Mouse (Mus musculus) intestine, embryonic 16.5 days (tissue): Measurements from ENCODE around the gene Gm10031. TPM values are rescaled to one million over a fixed set of nuclear protein-coding genes. Genes with fewer than 3 reads are reported as not detected.
A peak's percentile ranks its signal among the peaks of the same experiment; 100 is the strongest.
"Not testable (repeated sequence)": the region's sequence is repeated elsewhere in the genome, so short reads cannot be mapped to it uniquely, and the experiment has no call there.

Experiments used
- ATAC-seq: fragments of 200-750 bp; cut with Nextera tagmentation; 2 replicates; pipeline ENCODE4 v1.8.0; 2017; ENCODE audit warnings: moderate TSS enrichment, moderate library complexity
- H3K27ac ChIP-seq: fragments of 300-500 bp; sonication (generic); 2 replicates; pipeline ENCODE4 v1.5.1; 2014; ENCODE audit warnings: mild to moderate bottlenecking, low read length
- H3K27me3 ChIP-seq: fragments of 300-500 bp; sonication (generic); replicated peaks from 2 replicates; pipeline ENCODE4 v1.6.1; 2014; ENCODE audit warnings: low read length, control low read depth, mixed read lengths; ENCODE audit not compliant: control insufficient read depth, insufficient read depth
- H3K36me3 ChIP-seq: fragments of 300-500 bp; sonication (generic); 2 replicates; pipeline ENCODE4 v1.6.1; 2014; ENCODE audit warnings: low read length, control low read depth; ENCODE audit not compliant: control insufficient read depth, insufficient read depth
- H3K4me1 ChIP-seq: fragments of 300-500 bp; sonication (generic); 2 replicates; pipeline ENCODE4 v1.6.1; 2014; ENCODE audit warnings: low read length, control low read depth, mixed read lengths; ENCODE audit not compliant: control insufficient read depth, insufficient read depth
- H3K4me2 ChIP-seq: fragments of 300-500 bp; sonication (generic); 2 replicates; pipeline ENCODE4 v1.6.1; 2014; ENCODE audit warnings: low read depth, low read length, control low read depth
- H3K4me3 ChIP-seq: fragments of 300-500 bp; sonication (generic); 2 replicates; pipeline ENCODE4 v1.5.1; 2014; ENCODE audit warnings: mild to moderate bottlenecking, low read length
- H3K9ac ChIP-seq: fragments of 300-500 bp; sonication (generic); 2 replicates; pipeline ENCODE4 v1.6.1; 2014; ENCODE audit warnings: low read depth, low read length
- H3K9me3 ChIP-seq: fragments of 300-500 bp; sonication (generic); 2 replicates; pipeline ENCODE4 v1.6.1; 2016; ENCODE audit warnings: low read length, control low read depth; ENCODE audit not compliant: control insufficient read depth
- WGBS: fragments of 180-500 bp; shearing (Covaris S2); extraction: QIAGEN DNeasy Blood & Tissue Kit; methylation state at CpG from one replicate; pipeline ENCODE4 v1.1.7; 2014; 5-methylcytosine and 5-hydroxymethylcytosine counted together
- polyA plus RNA-seq: library from polyadenylated mRNA; unstranded; fragments of >200 nt; fragmentation: Nextera tagmentation; extraction: Ambion mirVana; gene quantifications from 2 replicates; pipeline ENCODE4 v1.2.1, GENCODE M21; 2015

The Gm10031 gene
- polyA plus RNA-seq, 1 experiment from 2014 or later: 0.48 TPM

DNA sequence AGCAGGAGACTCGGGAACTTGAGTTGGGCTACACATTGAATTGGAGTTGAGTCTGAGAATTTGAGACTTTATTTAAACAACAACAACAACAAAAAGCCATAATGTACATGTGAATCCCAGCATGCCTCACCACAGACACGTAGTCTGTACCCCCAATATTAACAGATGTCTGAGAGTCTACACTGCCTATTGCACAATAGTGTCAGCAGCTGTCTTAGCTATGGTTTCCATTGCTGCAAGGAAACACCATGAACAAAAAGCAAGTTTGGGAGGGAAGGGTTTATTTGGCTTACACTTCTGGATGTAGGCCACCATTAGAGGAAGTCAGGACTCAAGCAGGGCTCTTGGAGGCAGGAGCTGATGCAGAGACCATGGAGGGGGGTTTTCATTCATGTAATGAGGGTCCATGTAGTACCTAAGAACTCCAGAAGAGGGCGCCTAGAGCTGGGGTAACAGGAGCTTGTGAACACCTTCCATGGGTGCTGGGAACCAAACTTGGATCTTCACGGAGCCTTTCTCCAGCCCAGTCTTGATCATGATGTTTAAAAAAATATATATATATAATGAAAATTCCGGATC lies 18.8 kb upstream of the Gm10031 start:
- WGBS: 74% methylated on average over 5 of the region's 5 CpGs
- H3K9me3 ChIP-seq: no peaks in the 10 kb centered on the region
- H3K4me1 ChIP-seq: no peaks in the 10 kb centered on the region
- no peak for ATAC-seq
- H3K4me3 ChIP-seq: no peak overlapping the region
- no peaks in the 10 kb centered on the region for H3K27me3 ChIP-seq
- H3K36me3 ChIP-seq: no peaks in the 10 kb centered on the region
- H3K27ac ChIP-seq: no peak overlapping the region
- no peak overlapping the region for H3K9ac ChIP-seq
- H3K4me2 ChIP-seq: no peak overlapping the region

DNA sequence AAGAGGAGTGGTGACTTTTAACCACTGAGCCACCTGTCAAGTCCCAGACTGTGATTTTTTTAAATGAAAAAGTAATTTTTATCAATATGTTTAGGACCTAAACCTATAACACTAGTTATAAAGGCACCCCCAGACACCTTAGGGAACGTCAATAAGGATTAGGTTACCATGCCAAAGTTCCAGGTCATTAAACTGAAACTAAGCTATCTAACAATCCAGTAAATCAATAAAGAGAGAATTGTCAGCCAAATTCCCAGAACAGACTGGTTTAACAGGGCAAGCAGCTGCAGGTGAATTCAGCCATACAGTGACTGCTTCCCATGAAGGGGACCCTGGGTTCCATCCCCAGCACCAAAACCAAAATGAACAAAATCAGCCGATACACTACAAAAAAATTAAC lies 17.9 kb upstream of the Gm10031 start:
- H3K4me3 ChIP-seq: no peak overlapping the region
- no peak for ATAC-seq
- H3K9me3 ChIP-seq: no peaks in the 10 kb centered on the region
- WGBS: 80% methylated on average over 2 of the region's 2 CpGs
- no peak overlapping the region for H3K4me2 ChIP-seq
- H3K27ac ChIP-seq: no peak overlapping the region
- H3K36me3 ChIP-seq: no peaks in the 10 kb centered on the region
- H3K9ac ChIP-seq: no peak overlapping the region
- no peaks in the 10 kb centered on the region for H3K27me3 ChIP-seq
- no peaks in the 10 kb centered on the region for H3K4me1 ChIP-seq

DNA sequence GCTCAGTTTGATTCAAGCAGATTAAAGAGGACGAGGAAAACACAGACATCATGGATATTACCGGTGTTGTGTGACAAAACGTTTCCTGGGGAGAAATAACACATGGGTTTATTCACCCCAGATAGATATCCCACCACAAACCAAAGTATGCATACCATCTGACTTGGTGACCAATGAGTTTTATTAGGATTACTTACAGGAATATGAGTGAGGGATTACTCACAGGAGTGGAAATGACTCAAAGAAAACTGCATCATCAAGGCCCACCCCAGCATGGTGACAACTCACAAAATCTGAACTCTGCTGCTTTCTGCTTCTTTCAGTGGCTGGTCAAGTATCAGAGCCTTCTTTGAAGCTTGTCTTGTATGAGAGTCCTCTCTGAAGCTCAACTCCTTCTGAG lies 16.1 kb upstream of the Gm10031 start:
- Histone ChIP-seq H3K36me3 (no peaks in the 10 kb centered on the region), H3K4me3 (no peak overlapping the region), H3K27ac (no peak overlapping the region), H3K9me3 (no peaks in the 10 kb centered on the region), H3K27me3 (no peaks in the 10 kb centered on the region), H3K4me1 (no peaks in the 10 kb centered on the region), H3K4me2 (no peak overlapping the region), H3K9ac (no peak overlapping the region)
- 85% methylated on average over 3 of the region's 3 CpGs for WGBS
- ATAC-seq: no peak

DNA sequence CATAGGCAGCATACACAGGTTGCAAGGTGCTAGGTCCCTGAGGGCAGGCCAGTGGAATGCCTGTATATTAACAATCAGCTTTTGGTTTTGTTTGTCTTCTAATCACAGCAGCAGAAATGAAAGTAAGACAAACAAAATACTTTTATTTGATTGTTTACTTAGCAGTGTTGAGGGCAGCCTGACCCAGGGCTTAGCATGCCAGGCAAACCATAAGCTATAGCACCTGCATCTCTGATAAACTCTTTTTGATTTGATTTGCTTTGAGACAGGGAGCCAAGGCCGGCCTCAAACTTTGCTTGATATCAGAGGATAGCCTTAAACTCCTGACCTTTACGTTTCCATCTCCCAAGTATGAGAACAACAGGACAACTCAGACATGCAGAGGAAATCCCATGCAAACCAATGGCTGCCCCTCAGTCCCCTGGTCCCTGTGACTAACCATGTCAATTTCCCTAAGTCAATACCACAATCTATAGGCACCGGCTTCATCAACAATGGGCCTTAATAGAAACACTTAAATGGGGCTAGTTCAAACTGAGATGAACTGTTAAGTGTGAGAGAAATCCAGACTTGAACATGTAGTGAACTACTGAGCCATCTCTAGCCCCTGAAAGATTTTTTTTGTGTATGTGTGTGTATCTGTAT lies 3.6 kb upstream of the Gm10031 start:
- no peak overlapping the region for H3K9ac ChIP-seq

DNA sequence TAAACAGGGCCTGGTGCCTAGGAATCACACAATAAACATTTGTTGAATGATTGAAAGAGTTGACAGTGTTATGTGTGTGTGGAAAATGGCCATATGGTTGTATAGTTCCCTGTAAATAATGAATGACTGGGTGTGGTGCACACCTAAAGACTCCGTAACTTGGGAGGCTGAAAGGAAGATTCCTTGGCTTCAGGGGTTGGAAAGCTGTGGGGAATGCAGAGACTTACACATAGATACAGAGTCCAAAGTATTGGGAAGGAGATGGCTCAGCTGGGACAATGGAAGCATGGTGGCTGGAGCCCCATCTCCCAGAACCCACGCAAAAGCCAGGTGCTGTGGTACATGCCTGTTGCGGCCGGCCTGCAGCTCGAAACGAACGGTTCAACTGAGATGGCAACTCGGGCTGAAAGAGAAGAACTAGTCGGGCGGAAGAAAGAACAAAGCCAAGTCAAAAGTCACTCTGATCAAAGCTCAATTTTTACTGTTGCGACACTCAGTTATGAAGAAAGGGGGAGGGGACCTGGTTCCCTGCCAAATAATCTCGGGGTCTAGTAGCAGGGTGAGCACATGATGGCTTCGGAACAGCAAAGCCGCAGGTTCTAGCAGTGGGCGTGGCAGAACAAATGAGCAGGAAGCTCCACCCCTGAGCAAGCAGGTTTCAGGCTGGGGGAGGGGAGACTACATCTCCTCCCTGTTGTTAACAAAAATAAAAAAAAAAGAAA lies 1.9 kb upstream of the Gm10031 start:
- Histone ChIP-seq H3K36me3 (no peaks in the 10 kb centered on the region), H3K9ac (peak overlapping the region; percentile 46; the same call in 1 of the 2 replicates), H3K27me3 (no peaks in the 10 kb centered on the region), H3K27ac (peak overlapping the region; percentile 78), H3K4me3 (0 out of 2 replicates have a peak overlapping the region, but pooled peaks have one; percentile 5), H3K9me3 (no peaks in the 10 kb centered on the region), H3K4me2 (peak overlapping the region; percentile 40), H3K4me1 (no peaks in the 10 kb centered on the region)
- WGBS: 54% methylated on average over 15 of the region's 15 CpGs
- peak; percentile 85 for ATAC-seq

More for the DNA sequence above, 3.6 kb upstream of the Gm10031 start:
- no peak overlapping the region for H3K27ac ChIP-seq
- no peaks in the 10 kb centered on the region for H3K9me3 ChIP-seq
- no peak overlapping the region for H3K4me2 ChIP-seq
- H3K4me3 ChIP-seq: no peak overlapping the region
- no peak for ATAC-seq
- H3K27me3 ChIP-seq: no peaks in the 10 kb centered on the region
- H3K36me3 ChIP-seq: no peaks in the 10 kb centered on the region
- no peaks in the 10 kb centered on the region for H3K4me1 ChIP-seq
- 61% methylated on average over 3 of the region's 3 CpGs for WGBS

DNA sequence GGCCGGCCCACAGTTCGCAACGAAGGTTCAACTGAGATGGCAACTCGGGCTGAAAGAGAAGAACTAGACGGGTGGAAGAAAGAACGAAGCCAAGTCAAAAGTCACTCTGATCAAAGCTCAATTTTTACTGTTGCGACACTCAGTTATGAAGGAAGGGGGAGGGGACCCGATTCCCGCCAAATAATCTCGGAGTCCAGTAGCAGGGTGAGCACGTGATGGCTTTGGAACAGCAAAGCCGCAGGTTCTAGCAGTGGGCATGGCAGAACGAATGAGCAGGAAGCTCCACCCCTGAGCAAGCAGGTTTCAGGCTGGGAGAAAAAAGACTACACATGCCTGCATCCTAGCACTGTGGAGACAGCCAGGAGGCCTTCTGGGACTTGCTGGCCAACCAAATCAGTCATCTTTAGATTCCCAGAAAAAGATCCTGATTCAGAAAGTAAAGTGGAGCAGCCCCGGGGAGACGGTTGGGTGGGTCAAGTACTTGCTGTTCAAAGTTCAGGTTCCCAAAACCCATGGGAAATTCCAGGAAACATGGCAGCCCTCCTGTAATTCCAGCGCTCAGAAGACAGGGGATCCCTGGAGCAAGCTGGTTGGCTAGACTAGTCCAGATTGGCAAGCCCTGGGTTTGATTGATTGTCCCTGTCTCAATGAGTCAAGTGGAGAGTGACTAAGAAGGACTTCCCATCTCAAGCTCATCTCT lies 8.8 kb downstream of the Gm10031 start:
- H3K36me3 ChIP-seq, H3K9me3 ChIP-seq, H3K27me3 ChIP-seq, H3K27ac ChIP-seq, H3K9ac ChIP-seq, H3K4me1 ChIP-seq, H3K4me2 ChIP-seq, H3K4me3 ChIP-seq, ATAC-seq: not testable (repeated sequence)
- 84% methylated on average over 16 of the region's 16 CpGs for WGBS

DNA sequence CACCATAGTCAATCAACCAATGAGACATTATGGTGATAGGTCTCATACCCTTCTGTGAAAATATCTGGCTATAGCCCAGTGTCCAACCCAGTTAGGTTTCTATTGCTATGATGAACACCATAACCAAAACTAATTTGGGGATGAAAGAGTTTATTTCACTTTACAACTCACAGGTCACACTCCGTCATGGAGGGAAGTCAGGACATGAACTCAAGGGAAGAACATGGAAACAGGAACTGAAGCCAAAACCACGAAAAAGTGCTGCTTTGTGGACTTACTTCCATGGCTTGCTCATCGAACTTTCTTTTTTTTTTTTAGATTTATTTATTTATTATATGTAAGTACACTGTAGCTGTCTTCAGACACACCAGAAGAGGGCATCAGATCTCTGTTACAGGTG lies 9.7 kb downstream of the Gm10031 start:
- no peaks in the 10 kb centered on the region for H3K27me3 ChIP-seq
- no peaks in the 10 kb centered on the region for H3K9me3 ChIP-seq
- H3K4me2 ChIP-seq: no peak overlapping the region
- no peaks in the 10 kb centered on the region for H3K36me3 ChIP-seq
- no peak overlapping the region for H3K4me3 ChIP-seq
- no peak overlapping the region for H3K27ac ChIP-seq
- no peaks in the 10 kb centered on the region for H3K4me1 ChIP-seq
- ATAC-seq: no peak
- whole genome bisulfite sequencing: 87% methylated on average over 3 of the region's 3 CpGs
- no peak overlapping the region for H3K9ac ChIP-seq

DNA sequence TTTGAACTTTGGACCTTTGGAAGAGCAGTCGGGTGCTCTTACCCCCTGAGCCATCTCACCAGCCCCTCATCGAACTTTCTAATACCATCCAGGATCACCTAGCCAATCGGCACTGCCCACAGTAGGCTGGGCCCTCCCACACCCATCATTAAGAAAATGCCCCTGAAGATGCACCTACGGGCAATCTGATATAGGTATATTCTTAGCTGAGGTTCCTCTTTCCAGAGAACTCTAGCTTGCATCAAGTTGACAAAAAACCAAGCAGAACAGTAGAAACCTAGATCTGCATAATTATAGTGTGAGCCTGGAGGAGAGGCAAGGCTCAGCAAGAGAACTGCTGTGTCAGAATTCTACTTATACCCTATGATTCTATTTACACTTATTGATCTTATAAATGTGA lies 10.1 kb downstream of the Gm10031 start:
- Histone ChIP-seq H3K27ac (no peak overlapping the region), H3K4me2 (no peak overlapping the region), H3K9me3 (no peaks in the 10 kb centered on the region), H3K36me3 (no peaks in the 10 kb centered on the region), H3K27me3 (no peaks in the 10 kb centered on the region), H3K4me1 (no peaks in the 10 kb centered on the region), H3K9ac (no peak overlapping the region), H3K4me3 (no peak overlapping the region)
- no peak for ATAC-seq
- WGBS: 87% methylated on average over 4 of the region's 4 CpGs

DNA sequence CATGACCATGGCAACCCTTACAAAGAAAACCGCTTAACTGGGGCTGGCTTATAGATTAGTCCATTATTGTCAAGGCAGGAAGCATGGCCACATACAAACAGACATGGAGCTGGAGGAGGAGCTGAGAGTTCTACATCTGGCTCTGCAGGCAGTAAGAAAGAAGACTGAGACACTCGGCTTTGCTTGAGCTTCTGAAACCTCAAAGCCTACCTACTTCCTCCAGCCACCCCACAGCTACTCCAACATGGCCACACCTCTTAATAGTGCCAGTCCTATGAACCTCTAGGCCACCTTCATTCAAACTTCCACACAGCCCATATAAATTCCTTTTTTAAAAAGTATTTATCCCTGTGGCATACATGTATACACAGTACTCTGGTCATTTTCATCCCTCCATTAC lies 13.2 kb downstream of the Gm10031 start:
- Histone ChIP-seq H3K4me2 (no peak overlapping the region), H3K4me3 (no peak overlapping the region), H3K27ac (no peak overlapping the region), H3K36me3 (no peaks in the 10 kb centered on the region), H3K9me3 (no peaks in the 10 kb centered on the region), H3K27me3 (no peaks in the 10 kb centered on the region), H3K4me1 (no peaks in the 10 kb centered on the region), H3K9ac (no peak overlapping the region)
- WGBS: 78% methylated on average over 2 of the region's 2 CpGs
- no peak for ATAC-seq
